Comparison of ENCODE assay signal across 17 mouse cellular contexts in the genomic region with DNA sequence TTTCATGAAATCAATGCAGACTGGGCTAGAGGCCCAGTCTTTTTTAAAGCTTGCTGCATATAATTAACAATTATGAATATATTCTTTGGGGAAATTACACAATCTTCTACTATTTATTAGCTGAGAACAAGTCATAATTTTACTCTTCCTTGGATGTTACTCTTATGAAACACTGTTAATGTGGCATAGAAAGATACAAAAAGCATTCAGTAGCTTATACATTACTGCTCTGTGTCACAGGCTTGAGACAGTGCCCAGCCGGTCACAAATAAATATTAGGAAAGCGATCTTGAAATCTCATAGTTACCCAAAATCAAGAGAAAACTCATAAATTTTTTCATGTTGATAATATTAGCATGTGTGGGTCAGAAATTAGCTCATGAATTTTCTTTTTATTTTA.
"Had no signal": no experiment of that assay in that cellular context is flagged by ENCODE, and none has a peak within 500 bp of the region (broad histone marks: within the 10 kb centered on the region; RNA-seq: fewer than 3 reads in every experiment).

No protein-coding gene starts in this region.

- H3K4me2 ChIP-seq: liver, embryonic 11.5 days; liver, embryonic 13.5 days; liver, embryonic 15.5 days; midbrain, embryonic 11.5 days; midbrain, embryonic 13.5 days; midbrain, embryonic 15.5 days; neural tube, embryonic 12.5 days; stomach, embryonic 15.5 days had no signal

- H3K27me3 ChIP-seq: liver, embryonic 13.5 days; liver, embryonic 15.5 days; megakaryocyte, embryonic 14.5 days; midbrain, embryonic 13.5 days; midbrain, embryonic 15.5 days; neural tube, embryonic 12.5 days; stomach, embryonic 15.5 days had no signal

- DNase-seq: liver, embryonic 13.5 days; liver, postnatal 0 days; lung, postnatal 10 days; right cerebral cortex, postnatal 14 days; thymus, adult 2 months; thymus, postnatal 25 days; thymus, postnatal 4 days had no signal

- H3K27ac ChIP-seq: liver, embryonic 13.5 days; liver, embryonic 15.5 days; macrophage; midbrain, embryonic 13.5 days; midbrain, embryonic 15.5 days; neural tube, embryonic 12.5 days; stomach, embryonic 15.5 days; stomach, postnatal 0 days had no signal

- H3K9me3 ChIP-seq: liver, embryonic 13.5 days; liver, embryonic 15.5 days; midbrain, embryonic 13.5 days; midbrain, embryonic 15.5 days; neural tube, embryonic 12.5 days; stomach, embryonic 15.5 days had no signal

- H3K4me1 ChIP-seq: liver, embryonic 13.5 days; liver, embryonic 15.5 days; megakaryocyte, embryonic 14.5 days; neural tube, embryonic 12.5 days; stomach, embryonic 15.5 days had no signal

- H3K9ac ChIP-seq: liver, embryonic 13.5 days; liver, embryonic 15.5 days; liver, postnatal 0 days; midbrain, embryonic 13.5 days; midbrain, embryonic 15.5 days; neural tube, embryonic 12.5 days; stomach, embryonic 15.5 days had no signal

- ATAC-seq: liver, postnatal 0 days; midbrain, embryonic 13.5 days; midbrain, embryonic 15.5 days had no signal

- H3K36me3 ChIP-seq: liver, embryonic 13.5 days; liver, embryonic 15.5 days; stomach, embryonic 15.5 days had no signal

- H3K4me3 ChIP-seq: liver, embryonic 13.5 days; liver, embryonic 15.5 days; megakaryocyte, embryonic 14.5 days; midbrain, embryonic 13.5 days; midbrain, embryonic 15.5 days; neural tube, embryonic 12.5 days; stomach, embryonic 15.5 days had no signal
